Mouse (Mus musculus): ENCODE results near the gene Cc2d1b.

The Cc2d1b gene

GRCm38 (mm10) chr4:108635101-108635500 lies 15.4 kb downstream of the Cc2d1b start:
- in situ Hi-C loops (cut with MboI, MseI): no loop called here

GRCm38 (mm10) chr4:108637721-108638120 lies 18.0 kb downstream of the Cc2d1b start:
- in situ Hi-C loops (cut with MboI, MseI): no loop called here

- in situ Hi-C loops (cut with MboI, MseI): no loop called here
Observed at GRCm38 (mm10) chr4:108638752-108639151, 19.0 kb downstream of the Cc2d1b start.

- in situ Hi-C loops (cut with MboI, MseI): no loop called here
Observed at GRCm38 (mm10) chr4:108664407-108664806, 44.7 kb downstream of the Cc2d1b start.
